Mouse (Mus musculus): ENCODE measurements around the gene Cyp4f16. TPM values are rescaled to one million over a fixed set of nuclear protein-coding genes. Genes with fewer than 3 reads are reported as not detected.
A peak's percentile ranks its signal among the peaks of the same experiment; 100 is the strongest.
"Not testable (repeated sequence)": the region's sequence is repeated elsewhere in the genome, so short reads cannot be mapped to it uniquely, and the experiment has no call there.

Gene Cyp4f16
- polyA plus RNA-seq, 1 experiment from 2014 or later, result 18.3 TPM

DNA sequence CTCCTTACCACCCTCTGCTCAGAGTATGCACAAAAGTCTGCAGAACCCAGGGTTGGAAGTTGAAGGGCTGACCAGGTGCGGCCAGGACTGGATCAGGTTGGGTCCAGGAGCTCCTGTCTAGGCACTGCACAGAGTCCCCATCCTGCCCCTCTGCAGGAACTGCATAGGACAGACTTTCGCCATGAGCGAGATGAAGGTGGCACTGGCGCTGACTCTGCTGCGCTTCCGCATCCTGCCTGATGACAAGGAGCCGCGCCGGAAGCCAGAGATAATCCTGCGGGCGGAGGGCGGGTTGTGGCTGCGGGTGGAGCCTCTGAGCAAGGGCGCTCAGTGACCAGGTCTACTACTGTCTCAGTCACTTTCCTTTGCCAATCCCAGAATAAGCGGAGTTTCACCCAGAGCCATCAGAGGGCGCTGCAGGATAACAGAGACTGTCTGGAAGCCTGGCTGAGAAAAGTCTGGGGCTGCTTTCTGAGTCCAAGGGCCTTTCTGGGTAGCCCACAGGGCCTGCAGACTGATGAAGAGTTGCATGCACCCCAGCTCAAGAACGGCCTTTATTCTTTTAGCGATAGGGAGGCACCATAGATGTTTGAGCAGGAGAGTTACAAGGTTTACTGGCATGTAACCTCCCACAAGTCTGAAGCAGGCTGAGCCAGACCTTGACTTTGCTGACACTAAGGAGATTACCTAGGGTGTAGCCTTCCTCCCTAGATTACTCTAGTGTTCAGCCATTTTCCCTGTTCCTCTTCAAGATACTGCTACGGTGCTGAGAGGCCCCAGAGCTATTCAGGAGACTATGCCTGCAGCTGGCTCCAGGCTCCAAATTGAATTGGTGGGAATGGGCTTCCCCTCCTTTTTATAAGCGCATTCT lies 14.8 kb downstream of the Cyp4f16 start:
- no peak overlapping the region for H3K27ac ChIP-seq (ENCODE audit: poor library complexity, severe bottlenecking)
- H3K9ac ChIP-seq, result peak overlapping the region; percentile 60
- H3K4me2 ChIP-seq, result peak overlapping the region; percentile 67
- H3K9me3 ChIP-seq (replicated peaks), result no peaks in the 10 kb centered on the region
- peak; percentile 39 for ATAC-seq (ENCODE audit: insufficient number of reproducible peaks, low FRiP score)
- no peaks in the 10 kb centered on the region for H3K27me3 ChIP-seq (replicated peaks)
- no peaks in the 10 kb centered on the region for H3K36me3 ChIP-seq
- H3K4me1 ChIP-seq (replicated peaks), result peaks cover 8% of the 10 kb centered on the region
- WGBS, result 10% methylated on average over 20 of the region's 20 CpGs
- H3K4me3 ChIP-seq, result peak overlapping the region; percentile 32

GRCm38 (mm10) chr17:32553016-32553415 lies 16.7 kb downstream of the Cyp4f16 start:
- not testable (repeated sequence) for H3K27ac ChIP-seq (ENCODE audit: poor library complexity, severe bottlenecking); H3K9me3 ChIP-seq (replicated peaks); H3K4me1 ChIP-seq (replicated peaks); H3K9ac ChIP-seq; H3K4me2 ChIP-seq; H3K27me3 ChIP-seq (replicated peaks); H3K36me3 ChIP-seq; ATAC-seq (ENCODE audit: insufficient number of reproducible peaks, low FRiP score); H3K4me3 ChIP-seq
- WGBS, result 47% methylated on average over 1 of the region's 1 CpGs

- not testable (repeated sequence) for H3K4me2 ChIP-seq; H3K4me3 ChIP-seq; H3K27ac ChIP-seq (ENCODE audit: poor library complexity, severe bottlenecking); H3K4me1 ChIP-seq (replicated peaks); H3K9ac ChIP-seq; H3K9me3 ChIP-seq (replicated peaks); H3K36me3 ChIP-seq; H3K27me3 ChIP-seq (replicated peaks); ATAC-seq (ENCODE audit: insufficient number of reproducible peaks, low FRiP score)
- 64% methylated on average over 9 of the region's 9 CpGs for WGBS
These were observed 18.0 kb downstream of the Cyp4f16 start for GRCm38 (mm10) chr17:32554368-32554767.

DNA sequence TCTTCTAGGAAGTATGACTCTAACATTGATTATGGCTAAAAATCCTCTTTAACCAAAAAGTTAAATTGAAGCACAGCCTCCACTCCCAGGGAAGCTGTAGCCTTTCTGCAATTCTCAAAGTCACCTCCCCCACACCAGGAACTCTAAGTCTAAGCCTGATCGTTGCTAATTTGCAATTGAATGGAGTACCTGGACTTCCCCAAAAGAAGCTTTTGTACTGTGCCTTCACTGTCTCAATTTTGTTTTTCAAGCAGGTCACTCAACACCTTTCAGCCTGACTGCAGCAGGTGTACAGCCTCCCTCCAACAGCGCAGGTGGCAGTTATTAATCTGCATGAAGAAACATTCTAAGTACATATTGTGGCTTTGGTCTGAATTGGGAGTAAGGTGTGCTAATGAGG lies 26.9 kb downstream of the Cyp4f16 start:
- not testable (repeated sequence) for H3K36me3 ChIP-seq; H3K9me3 ChIP-seq (replicated peaks); H3K4me1 ChIP-seq (replicated peaks); H3K27me3 ChIP-seq (replicated peaks); H3K9ac ChIP-seq; ATAC-seq (ENCODE audit: insufficient number of reproducible peaks, low FRiP score); H3K27ac ChIP-seq (ENCODE audit: poor library complexity, severe bottlenecking); H3K4me2 ChIP-seq; H3K4me3 ChIP-seq
- WGBS, result 78% methylated on average over 2 of the region's 2 CpGs

DNA sequence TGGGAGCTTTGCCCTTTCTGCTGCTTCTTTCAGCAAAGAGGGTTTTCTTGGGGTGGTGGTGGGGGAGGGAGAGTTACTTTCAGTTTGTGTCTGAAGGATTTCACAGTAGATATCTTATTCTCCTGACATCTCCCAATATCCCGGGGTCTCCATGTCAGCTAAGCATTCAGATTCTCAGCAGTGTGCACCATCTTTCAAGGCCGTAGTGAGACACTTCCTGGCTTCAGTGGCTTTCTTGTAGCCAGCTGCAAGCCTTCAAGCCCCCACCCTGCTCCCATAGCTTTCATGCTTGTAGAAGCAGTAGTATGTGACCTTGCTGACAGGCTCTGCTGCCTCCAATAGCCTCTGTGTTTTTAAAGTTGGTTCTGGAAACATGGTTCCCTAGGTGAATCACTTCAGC lies 36.9 kb downstream of the Cyp4f16 start:
- not testable (repeated sequence) for H3K4me1 ChIP-seq (replicated peaks); H3K9ac ChIP-seq; H3K36me3 ChIP-seq; H3K27me3 ChIP-seq (replicated peaks); H3K4me3 ChIP-seq; H3K4me2 ChIP-seq; ATAC-seq (ENCODE audit: insufficient number of reproducible peaks, low FRiP score); H3K27ac ChIP-seq (ENCODE audit: poor library complexity, severe bottlenecking); H3K9me3 ChIP-seq (replicated peaks)
- WGBS, result 68% methylated on average over 2 of the region's 2 CpGs

- no peaks in the 10 kb centered on the region for H3K27me3 ChIP-seq (replicated peaks)
- H3K4me3 ChIP-seq, result no peak overlapping the region
- no peak overlapping the region for H3K4me2 ChIP-seq
- no peak overlapping the region for H3K27ac ChIP-seq (ENCODE audit: poor library complexity, severe bottlenecking)
- H3K9me3 ChIP-seq (replicated peaks), result peaks cover 4% of the 10 kb centered on the region; the same call in 1 of the 2 replicates
- no peaks in the 10 kb centered on the region for H3K36me3 ChIP-seq
- ATAC-seq (ENCODE audit: insufficient number of reproducible peaks, low FRiP score), result no peak
- WGBS, result 56% methylated on average over 7 of the region's 7 CpGs
- H3K9ac ChIP-seq, result no peak overlapping the region
- H3K4me1 ChIP-seq (replicated peaks), result no peaks in the 10 kb centered on the region
These were observed 41.3 kb downstream of the Cyp4f16 start for GRCm38 (mm10) chr17:32577496-32578186.

GRCm38 (mm10) chr17:32596494-32596893 lies 60.1 kb downstream of the Cyp4f16 start:
- Histone ChIP-seq H3K9ac (no peak overlapping the region), H3K9me3 (replicated peaks) (peaks cover 24% of the 10 kb centered on the region), H3K36me3 (no peaks in the 10 kb centered on the region), H3K27ac (ENCODE audit: poor library complexity, severe bottlenecking) (no peak overlapping the region), H3K4me2 (no peak overlapping the region), H3K4me1 (replicated peaks) (no peaks in the 10 kb centered on the region), H3K4me3 (no peak overlapping the region), H3K27me3 (replicated peaks) (no peaks in the 10 kb centered on the region)
- 84% methylated on average over 18 of the region's 18 CpGs for WGBS
- ATAC-seq (ENCODE audit: insufficient number of reproducible peaks, low FRiP score), result no peak

Other genes with a start within 250 kb of the Cyp4f16 start
- 85.1 and 88.9 TPM in 2 replicates for gene Akap8, start 215.3 kb upstream of the Cyp4f16 start, polyA plus RNA-seq (2016; fragmentation: Nextera tagmentation; extraction: Ambion mirVana)
- 79.4 and 84.6 TPM in 2 replicates for gene Akap8l, start 186.0 kb upstream of the Cyp4f16 start, polyA plus RNA-seq (2016; fragmentation: Nextera tagmentation; extraction: Ambion mirVana)
- 23.7 and 23.9 TPM in 2 replicates for gene Wiz, start 147.1 kb upstream of the Cyp4f16 start, polyA plus RNA-seq (2016; fragmentation: Nextera tagmentation; extraction: Ambion mirVana)
- 0.66 and 0.95 TPM in 2 replicates for gene Rasal3, start 133.0 kb upstream of the Cyp4f16 start, polyA plus RNA-seq (2016; fragmentation: Nextera tagmentation; extraction: Ambion mirVana)
- not detected in 2 replicates for gene Pglyrp2, start 112.4 kb upstream of the Cyp4f16 start, polyA plus RNA-seq (2016; fragmentation: Nextera tagmentation; extraction: Ambion mirVana)
- gene Cyp4f39, start 83.8 kb upstream of the Cyp4f16 start, polyA plus RNA-seq (2016; fragmentation: Nextera tagmentation; extraction: Ambion mirVana), result 0.26 and 0.42 TPM in 2 replicates
- gene Cyp4f17, start 30.5 kb upstream of the Cyp4f16 start, polyA plus RNA-seq (2016; fragmentation: Nextera tagmentation; extraction: Ambion mirVana), result 6.1 and 7.1 TPM in 2 replicates
- gene Cyp4f37, start 84.8 kb downstream of the Cyp4f16 start, polyA plus RNA-seq (2016; fragmentation: Nextera tagmentation; extraction: Ambion mirVana), result not detected in 2 replicates
- gene Cyp4f40, start 122.3 kb downstream of the Cyp4f16 start, polyA plus RNA-seq (2016; fragmentation: Nextera tagmentation; extraction: Ambion mirVana), result not detected in 2 replicates
- gene Cyp4f15, start 149.1 kb downstream of the Cyp4f16 start, polyA plus RNA-seq (2016; fragmentation: Nextera tagmentation; extraction: Ambion mirVana), result 0.23 and 0.38 TPM in 2 replicates

Data from heart, embryonic 12.5 days (tissue).